Mouse (Mus musculus) lung, postnatal 14 days (tissue): ENCODE measurements around the gene Klhdc8b.
A peak's percentile ranks its signal among the peaks of the same experiment; 100 is the strongest.

Experiments used
- DNase-seq: peaks from one replicate; pipeline ENCODE4 v3.0.0; 2021

Klhdc8b gene

GRCm38 (mm10) chr9:108480813-108481519 lies 19.6 kb upstream of the Klhdc8b start:
- DNase-seq: no peak

- peak; percentile 34 for DNase-seq
Observed at GRCm38 (mm10) chr9:108479721-108480351, 18.5 kb upstream of the Klhdc8b start, which contains the start of gene Lamb2. Lamb2 (plus strand) TSS chr9:108479736.

GRCm38 (mm10) chr9:108479241-108479640 lies 17.9 kb upstream of the Klhdc8b start:
- DNase-seq: no peak

- peak; percentile 85 for DNase-seq
Observed at GRCm38 (mm10) chr9:108478638-108479156, 17.3 kb upstream of the Klhdc8b start.

GRCm38 (mm10) chr9:108474528-108474927 lies 13.1 kb upstream of the Klhdc8b start:
- no peak for DNase-seq

GRCm38 (mm10) chr9:108469845-108470244 lies 8.5 kb upstream of the Klhdc8b start:
- no peak for DNase-seq

- DNase-seq: no peak
Observed at GRCm38 (mm10) chr9:108469430-108469829, 8.0 kb upstream of the Klhdc8b start.

- DNase-seq: no peak
Observed at GRCm38 (mm10) chr9:108466219-108466618, 4.8 kb upstream of the Klhdc8b start.

- DNase-seq: no peak
Observed at GRCm38 (mm10) chr9:108463713-108464112, 2.3 kb upstream of the Klhdc8b start.

- DNase-seq: peak; percentile 48
Observed at GRCm38 (mm10) chr9:108462192-108462591, 811 bp upstream of the Klhdc8b start.

GRCm38 (mm10) chr9:108461675-108462074 lies 294 bp upstream of the Klhdc8b start:
- DNase-seq: no peak

- peak; percentile 88 for DNase-seq
Observed at GRCm38 (mm10) chr9:108460319-108461178, 832 bp downstream of the Klhdc8b start, which contains the start of gene Ccdc71. Ccdc71 (plus strand) TSS chr9:108460527.

- DNase-seq: no peak
Observed at GRCm38 (mm10) chr9:108459939-108460318, 1.5 kb downstream of the Klhdc8b start.

GRCm38 (mm10) chr9:108456953-108457352 lies 4.4 kb downstream of the Klhdc8b start:
- DNase-seq: no peak

- DNase-seq: no peak
Observed at GRCm38 (mm10) chr9:108455747-108456571, 5.4 kb downstream of the Klhdc8b start.

GRCm38 (mm10) chr9:108454429-108454828 lies 7.0 kb downstream of the Klhdc8b start:
- no peak for DNase-seq

- no peak for DNase-seq
Observed at GRCm38 (mm10) chr9:108453458-108453857, 7.9 kb downstream of the Klhdc8b start.

GRCm38 (mm10) chr9:108452911-108453310 lies 8.5 kb downstream of the Klhdc8b start:
- no peak for DNase-seq

- peak; percentile 93 for DNase-seq
Observed at GRCm38 (mm10) chr9:108452291-108452906, 9.0 kb downstream of the Klhdc8b start.

- DNase-seq: no peak
Observed at GRCm38 (mm10) chr9:108451519-108452160, 9.7 kb downstream of the Klhdc8b start.

GRCm38 (mm10) chr9:108451170-108451493 lies 10.2 kb downstream of the Klhdc8b start:
- no peak for DNase-seq
